Mouse (Mus musculus) cortical plate, adult 2 months (tissue): Measurements from ENCODE around the gene Kbtbd7. TPM values are rescaled to one million over a fixed set of nuclear protein-coding genes. Genes with fewer than 3 reads are reported as not detected.

ENCODE experiments used
- H3K27ac ChIP-seq: fragments of 200-500 bp; 2 replicates; pipeline ENCODE4 v1.5.1; 2012; ENCODE audit warnings: low read length, control low read depth, inconsistent platforms; ENCODE audit not compliant: insufficient read depth
- H3K4me1 ChIP-seq: fragments of 200-500 bp; 2 replicates; pipeline ENCODE4 v1.6.1; 2011; ENCODE audit warnings: low read length; ENCODE audit not compliant: control insufficient read depth, insufficient read depth
- H3K4me3 ChIP-seq: fragments of 200-500 bp; 2 replicates; pipeline ENCODE4 v1.5.1; 2011; ENCODE audit warnings: mild to moderate bottlenecking, low read length, control low read depth; ENCODE audit not compliant: insufficient read depth
- CTCF ChIP-seq: fragments of 200-500 bp; IDR thresholded peaks from 2 replicates; pipeline ENCODE4 v1.5.1; 2011; ENCODE audit warnings: mild to moderate bottlenecking, control low read depth, low read length; ENCODE audit not compliant: insufficient read depth; ENCODE audit errors: extremely low read depth
- POLR2A ChIP-seq: fragments of 200-500 bp; IDR thresholded peaks from 2 replicates; pipeline ENCODE4 v1.6.1; 2011; ENCODE audit warnings: mild to moderate bottlenecking, low read length, control low read depth; ENCODE audit not compliant: insufficient read depth; ENCODE audit errors: extremely low read depth
- polyA plus RNA-seq: library from polyadenylated mRNA; depleted of rRNA; stranded (reverse); fragments of >200 nt; gene quantifications from 2 replicates; pipeline ENCODE4 v1.2.3, GENCODE M21; 2012; rRNA removed

The Kbtbd7 gene
- 17.1 and 17.2 TPM in 2 replicates for polyA plus RNA-seq

DNA sequence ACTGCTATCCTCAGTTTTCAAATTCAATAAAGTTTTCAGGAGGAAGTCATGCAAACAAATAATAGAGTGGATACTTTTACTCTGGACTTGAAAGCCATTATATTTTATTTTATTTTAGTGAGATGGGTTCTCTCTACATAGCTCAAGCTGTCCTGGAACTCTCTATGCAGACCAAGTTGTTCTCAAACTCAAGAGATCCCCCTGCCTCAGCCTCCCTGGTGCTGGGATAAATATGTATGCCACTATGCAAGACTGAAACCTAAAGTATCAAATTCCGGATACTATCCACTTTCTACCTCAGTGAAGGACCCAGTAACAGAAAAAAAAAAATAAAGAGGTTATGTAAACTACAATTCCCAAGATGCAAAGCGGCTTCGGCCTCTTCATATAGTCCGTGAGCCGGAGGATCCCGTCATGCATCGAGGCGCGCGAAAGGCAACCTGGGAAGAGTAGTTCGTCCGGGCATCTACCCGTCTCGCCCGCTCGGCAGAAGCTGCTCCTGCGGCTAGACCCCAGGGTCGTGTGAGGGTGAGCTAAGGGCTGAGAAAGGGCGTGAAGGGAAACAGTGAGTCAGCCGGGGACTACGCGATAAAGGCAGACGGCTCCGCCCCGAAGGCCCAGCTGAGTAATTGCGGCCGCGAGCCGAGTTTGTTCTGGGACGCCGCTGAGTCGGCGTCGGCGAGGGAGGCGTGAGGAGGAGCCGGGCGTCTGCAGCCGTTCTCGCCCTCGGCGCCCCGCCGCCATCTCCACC is at the start of gene Kbtbd7:
Gene Kbtbd7, plus strand, starts transcription at position 533 of the 751 bp plus-strand sequence.
- peak within 1 kb of the TSS; percentile 46 for H3K4me3 ChIP-seq
- TF ChIP-seq CTCF, result no peak
- TF ChIP-seq POLR2A, result peak; percentile 79; the same call in 1 of the 2 replicates
- 0 out of 2 replicates have a peak within 1 kb of the TSS, but pooled peaks have one; percentile 7 for H3K27ac ChIP-seq
- H3K4me1 ChIP-seq, result peaks cover 2% of the 10 kb centered on the region

DNA sequence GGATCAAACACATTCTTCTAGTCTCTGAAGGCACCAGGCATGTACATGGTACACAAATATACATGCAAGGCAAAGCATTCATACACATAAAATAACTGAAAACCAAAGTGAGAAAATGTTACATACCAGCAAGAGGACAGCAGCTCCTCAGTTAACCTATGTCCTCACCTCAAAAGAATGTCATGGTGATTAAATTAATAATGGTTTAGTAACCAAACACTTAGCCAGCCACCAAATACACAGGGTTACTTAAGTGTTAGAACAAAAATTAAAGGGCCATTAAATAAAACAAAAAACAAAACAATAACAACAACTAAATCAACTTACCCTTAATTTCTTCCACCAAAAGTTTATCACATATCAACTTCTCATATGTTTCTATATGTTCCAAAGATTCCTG is 49.3 kb upstream of the Kbtbd7 start:
- Histone ChIP-seq H3K4me1 (no peaks in the 10 kb centered on the region), H3K4me3 (no peak overlapping the region), H3K27ac (no peak overlapping the region)
- TF ChIP-seq CTCF (no peak), POLR2A (no peak)

DNA sequence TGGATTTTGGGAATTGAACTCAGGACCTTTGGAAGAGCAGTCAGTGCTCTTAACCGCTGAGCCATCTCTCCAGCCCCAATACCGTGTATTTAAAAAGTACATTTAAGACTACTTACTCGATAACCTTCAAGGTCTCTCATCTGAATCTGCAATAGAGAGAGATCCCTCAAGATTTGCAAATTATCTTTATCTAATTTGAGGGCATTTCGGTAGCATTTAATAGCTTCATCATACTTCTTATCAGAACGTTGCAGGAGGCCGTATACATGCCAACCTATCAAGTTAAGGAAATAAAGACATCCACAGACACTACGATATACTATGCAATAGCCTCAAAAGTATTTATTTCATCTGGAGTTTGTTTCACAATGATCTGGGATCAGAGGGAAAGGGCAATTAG is 43.2 kb upstream of the Kbtbd7 start:
- H3K4me3 ChIP-seq, result no peak overlapping the region
- TF ChIP-seq CTCF, result no peak
- TF ChIP-seq POLR2A, result no peak
- no peaks in the 10 kb centered on the region for H3K4me1 ChIP-seq
- H3K27ac ChIP-seq, result no peak overlapping the region

DNA sequence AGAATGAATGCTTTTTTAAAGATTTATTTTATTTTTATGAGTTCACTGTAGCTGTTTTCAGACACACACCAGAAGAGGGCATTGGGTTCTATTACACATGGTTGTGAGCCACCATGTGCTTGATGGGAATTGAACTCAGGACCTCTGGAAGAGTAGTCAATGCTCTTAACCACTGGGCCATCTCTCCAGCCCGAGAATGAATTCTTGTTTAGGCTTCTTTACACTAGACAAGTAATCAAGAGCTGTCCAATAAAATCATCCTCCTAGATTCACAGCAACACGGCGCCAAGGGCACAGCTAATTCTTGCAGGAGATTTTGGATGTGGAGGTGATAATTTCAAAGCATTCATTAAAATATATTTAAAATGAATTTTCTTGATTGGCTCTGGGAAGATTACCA is 38.0 kb upstream of the Kbtbd7 start:
- H3K4me3 ChIP-seq, result no peak overlapping the region
- no peaks in the 10 kb centered on the region; the same call in 1 of the 2 replicates for H3K4me1 ChIP-seq
- TF ChIP-seq POLR2A, result no peak
- TF ChIP-seq CTCF, result no peak
- no peak overlapping the region for H3K27ac ChIP-seq

DNA sequence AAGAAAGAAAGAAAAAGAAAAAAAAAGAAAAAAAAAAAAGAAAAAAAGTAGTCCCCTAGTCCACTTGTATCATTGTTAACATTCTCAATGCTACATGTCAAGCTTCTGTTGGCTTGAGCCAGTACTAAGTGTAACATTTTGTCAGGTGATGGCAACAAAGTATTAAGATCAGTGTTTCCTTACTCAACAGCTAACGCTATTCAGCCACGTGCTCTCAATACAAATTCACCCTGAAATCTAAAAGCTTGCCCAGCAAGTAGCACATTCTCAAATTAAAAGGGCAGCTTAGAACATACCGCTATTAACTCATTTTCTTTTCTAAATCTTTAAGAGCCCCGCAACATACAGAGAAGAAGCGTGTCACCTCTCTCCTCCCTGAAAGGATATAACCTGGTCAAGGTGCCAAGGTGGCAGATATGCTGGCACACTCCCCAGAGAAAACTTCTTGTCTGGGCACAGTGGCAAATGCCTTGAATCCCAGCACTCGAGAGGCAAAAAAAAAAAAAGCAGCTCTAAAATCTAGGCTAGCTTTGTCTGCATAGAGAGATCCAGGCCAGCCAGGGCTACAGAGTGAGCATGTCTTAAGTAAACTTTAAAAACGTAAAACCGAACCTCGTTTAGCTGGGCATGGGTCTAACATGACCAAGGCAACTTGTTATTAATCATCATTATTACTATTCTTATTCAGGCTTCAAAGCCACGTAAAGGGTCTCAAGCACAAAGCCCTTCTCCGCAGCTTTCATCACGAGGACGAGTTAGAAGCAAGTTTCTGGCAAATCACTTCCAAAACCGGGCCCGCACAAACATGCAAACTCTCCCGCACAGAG is 36.7 kb upstream of the Kbtbd7 start:
- Histone ChIP-seq H3K4me1 (no peaks in the 10 kb centered on the region; the same call in 1 of the 2 replicates), H3K4me3 (peak overlapping the region; percentile 54), H3K27ac (peak overlapping the region; percentile 94)
- no peak for TF ChIP-seq CTCF
- no peak for TF ChIP-seq POLR2A

DNA sequence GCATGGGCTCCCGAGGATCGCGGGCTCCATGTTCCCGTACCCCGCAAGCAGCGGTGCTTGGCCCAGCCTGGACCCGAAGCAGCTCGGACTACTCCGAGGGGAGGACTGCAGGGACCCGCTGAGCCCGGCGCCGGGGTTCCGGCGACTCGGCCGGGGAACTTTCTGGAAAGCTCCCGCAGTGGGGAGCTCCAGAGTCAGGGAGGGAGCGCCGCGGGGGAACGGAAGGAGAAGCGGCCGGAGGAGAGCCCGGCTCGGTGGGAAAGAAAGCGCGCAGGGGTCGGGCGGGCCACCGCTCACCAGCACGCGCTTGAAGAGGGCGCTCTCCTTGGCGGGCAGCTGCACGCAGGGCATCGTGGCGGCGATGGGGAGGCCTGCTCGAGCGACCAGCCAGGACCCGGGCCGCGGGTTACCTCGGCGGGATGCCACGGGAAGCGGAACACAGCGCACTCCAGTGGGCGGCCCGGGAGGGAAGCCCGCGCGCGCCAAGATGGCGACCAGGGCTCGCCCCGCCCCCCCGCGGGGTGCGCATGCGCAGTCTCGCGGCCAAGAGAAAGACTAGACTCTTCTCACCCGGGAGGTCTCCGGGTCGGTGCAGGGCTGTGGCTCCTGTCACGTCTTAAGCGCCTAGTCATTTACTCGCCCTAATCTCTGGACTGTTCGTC is 35.9 kb upstream of the Kbtbd7 start, which contains the start of gene Naa16:
Gene Naa16, minus strand, starts transcription at position 514 of the 662 bp plus-strand sequence.
- H3K4me3 ChIP-seq, result peak within 1 kb of the TSS; percentile 54
- TF ChIP-seq POLR2A (peak; percentile 88), CTCF (no peak)
- H3K27ac ChIP-seq, result peak within 1 kb of the TSS; percentile 94
- H3K4me1 ChIP-seq, result no peaks in the 10 kb centered on the region; the same call in 1 of the 2 replicates

DNA sequence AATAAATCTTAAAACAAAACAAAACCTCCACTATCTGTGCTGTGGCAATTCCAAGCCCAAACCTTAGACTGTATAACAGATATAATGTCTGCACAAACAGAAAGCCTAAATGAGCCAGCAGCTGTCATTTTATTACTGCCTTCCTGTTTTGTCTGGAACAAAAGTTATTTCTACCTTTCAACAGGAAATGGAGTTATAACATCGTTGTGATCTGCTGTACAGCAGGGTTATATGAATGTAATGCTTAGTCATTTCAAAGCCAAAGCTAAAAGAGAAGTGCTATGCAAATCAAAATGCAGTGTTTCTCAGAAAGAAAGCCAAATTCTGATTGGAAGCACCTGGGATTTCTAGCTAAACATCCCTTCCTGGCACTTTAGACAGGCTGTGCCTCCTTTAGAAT is 33.0 kb upstream of the Kbtbd7 start:
- TF ChIP-seq POLR2A (no peak), CTCF (no peak)
- no peak overlapping the region for H3K4me3 ChIP-seq
- H3K4me1 ChIP-seq, result no peaks in the 10 kb centered on the region; the same call in 1 of the 2 replicates
- H3K27ac ChIP-seq, result no peak overlapping the region

DNA sequence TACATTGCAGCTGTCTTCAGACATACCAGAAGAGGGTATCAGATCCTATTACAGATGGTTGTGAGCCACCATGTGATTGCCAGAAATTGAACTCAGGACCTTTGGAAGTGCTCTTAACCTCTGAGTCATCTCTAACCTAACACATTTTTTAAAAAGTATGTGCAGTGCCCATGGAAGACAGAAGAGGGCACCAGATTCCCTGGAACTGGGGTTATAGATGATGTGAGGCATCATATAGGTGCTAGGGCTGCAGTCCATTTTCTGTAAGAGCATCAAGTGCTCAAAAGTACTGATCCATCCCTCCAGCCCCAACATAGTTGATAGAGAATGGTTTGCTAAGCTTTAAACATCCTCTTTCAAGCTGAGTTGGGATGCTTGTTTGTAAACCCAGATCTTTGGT is 31.7 kb upstream of the Kbtbd7 start:
- Histone ChIP-seq H3K4me3 (no peak overlapping the region), H3K4me1 (no peaks in the 10 kb centered on the region), H3K27ac (no peak overlapping the region)
- no peak for TF ChIP-seq POLR2A
- peak; percentile 48; the same call in 1 of the 2 replicates for TF ChIP-seq CTCF

DNA sequence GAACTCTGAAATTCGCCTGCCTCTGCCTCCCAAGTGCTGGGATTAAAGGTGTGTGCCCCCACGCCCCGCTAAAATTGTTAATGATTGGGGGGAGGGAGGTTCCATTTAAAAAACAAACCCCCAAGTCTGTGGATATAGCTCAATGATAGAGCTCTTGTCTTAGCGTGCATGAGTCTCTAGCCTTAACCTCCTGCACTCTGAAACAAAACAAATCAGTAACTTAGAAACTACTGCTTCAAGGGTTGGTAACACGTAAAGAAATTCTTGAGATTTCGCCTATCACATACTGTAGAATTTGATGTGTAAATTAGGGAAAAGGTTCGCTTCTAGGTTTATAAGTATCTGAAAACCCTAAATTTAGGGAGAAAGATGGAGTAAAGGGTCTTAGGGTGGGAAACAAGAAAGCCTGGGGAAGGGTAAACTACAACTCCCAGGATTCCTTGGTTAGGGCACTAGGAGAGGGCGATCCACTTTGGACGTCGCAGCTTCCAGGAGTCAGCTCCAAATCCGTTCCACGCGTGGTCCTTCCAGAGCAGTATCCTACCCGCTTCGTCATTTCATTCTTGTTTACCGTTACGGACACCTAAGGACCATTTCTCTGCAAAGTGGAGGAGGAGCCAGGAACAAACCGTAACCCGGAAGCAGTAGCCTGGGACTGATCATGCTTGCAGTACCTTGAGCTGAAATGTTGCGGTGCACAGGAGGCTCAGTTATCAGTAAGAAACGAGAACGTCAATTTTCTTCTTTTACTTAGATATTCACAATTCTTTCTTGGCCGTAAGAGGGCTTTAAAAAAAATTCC is 28.8 kb upstream of the Kbtbd7 start, which contains the start of gene Mtrf1:
Gene Mtrf1, plus strand, starts transcription at position 452 of the 802 bp plus-strand sequence.
- TF ChIP-seq CTCF, result no peak
- peak; percentile 71 for TF ChIP-seq POLR2A
- no peaks in the 10 kb centered on the region for H3K4me1 ChIP-seq
- H3K27ac ChIP-seq, result peak within 1 kb of the TSS; percentile 37
- peak within 1 kb of the TSS; percentile 55 for H3K4me3 ChIP-seq
